Mouse (Mus musculus) right cerebral cortex, postnatal 25 days (tissue): ENCODE data around the gene Itln1.

ENCODE experiments used
- DNase-seq: peaks from one replicate; pipeline ENCODE4 v3.0.0; 2022

The Itln1 gene

GRCm38 (mm10) chr1:171535194-171535593 is at the start of gene Itln1:
Gene Itln1 (minus strand): TSS chr1:171535294.
- DNase-seq, result no peak

- DNase-seq, result no peak
Observed at GRCm38 (mm10) chr1:171584584-171584983, 49.5 kb upstream of the Itln1 start.

GRCm38 (mm10) chr1:171577168-171577567 is 42.1 kb upstream of the Itln1 start:
- no peak for DNase-seq

- DNase-seq, result no peak
Observed at GRCm38 (mm10) chr1:171568436-171568835, 33.3 kb upstream of the Itln1 start.

GRCm38 (mm10) chr1:171566777-171567176 is 31.7 kb upstream of the Itln1 start:
- DNase-seq, result peak; percentile 12

- no peak for DNase-seq
Observed at GRCm38 (mm10) chr1:171565888-171566287, 30.8 kb upstream of the Itln1 start.

- DNase-seq, result no peak
Observed at GRCm38 (mm10) chr1:171564247-171564646, 29.2 kb upstream of the Itln1 start.

- no peak for DNase-seq
Observed at GRCm38 (mm10) chr1:171563042-171563441, 27.9 kb upstream of the Itln1 start.

- no peak for DNase-seq
Observed at GRCm38 (mm10) chr1:171561639-171562225, 26.6 kb upstream of the Itln1 start.

- DNase-seq, result no peak
Observed at GRCm38 (mm10) chr1:171561200-171561599, 26.1 kb upstream of the Itln1 start.

GRCm38 (mm10) chr1:171560262-171560661 is 25.2 kb upstream of the Itln1 start:
- DNase-seq, result no peak

GRCm38 (mm10) chr1:171558898-171559297 is 23.8 kb upstream of the Itln1 start, which contains the start of gene Cd244a:
Gene Cd244a (plus strand): TSS chr1:171559193.
- no peak for DNase-seq

GRCm38 (mm10) chr1:171558407-171558806 is 23.3 kb upstream of the Itln1 start:
- no peak for DNase-seq

GRCm38 (mm10) chr1:171556366-171556765 is 21.3 kb upstream of the Itln1 start:
- no peak for DNase-seq

- DNase-seq, result no peak
Observed at GRCm38 (mm10) chr1:171553359-171554341, 18.6 kb upstream of the Itln1 start.

GRCm38 (mm10) chr1:171552230-171552629 is 17.1 kb upstream of the Itln1 start:
- no peak for DNase-seq

GRCm38 (mm10) chr1:171551326-171551725 is 16.2 kb upstream of the Itln1 start:
- DNase-seq, result no peak

GRCm38 (mm10) chr1:171540694-171541093 is 5.6 kb upstream of the Itln1 start:
- no peak for DNase-seq

- DNase-seq, result no peak
Observed at GRCm38 (mm10) chr1:171534557-171534956, 537 bp downstream of the Itln1 start.

- no peak for DNase-seq
Observed at GRCm38 (mm10) chr1:171532830-171533229, 2.3 kb downstream of the Itln1 start.

GRCm38 (mm10) chr1:171531367-171531766 is 3.7 kb downstream of the Itln1 start:
- no peak for DNase-seq

- no peak for DNase-seq
Observed at GRCm38 (mm10) chr1:171515557-171515956, 19.5 kb downstream of the Itln1 start.

- no peak for DNase-seq
Observed at GRCm38 (mm10) chr1:171515039-171515438, 20.1 kb downstream of the Itln1 start.

GRCm38 (mm10) chr1:171513760-171514159 is 21.3 kb downstream of the Itln1 start:
- no peak for DNase-seq
